Mouse (Mus musculus) forebrain, postnatal 0 days (tissue): ENCODE results near the gene 1700020A23Rik. TPM values are rescaled to one million over a fixed set of nuclear protein-coding genes. Genes with fewer than 3 reads are reported as not detected.
A peak's percentile ranks its signal among the peaks of the same experiment; 100 is the strongest.
"Not testable (repeated sequence)": the region's sequence is repeated elsewhere in the genome, so short reads cannot be mapped to it uniquely, and the experiment has no call there.

ENCODE experiments used
- ATAC-seq: fragments of 200-750 bp; cut with Nextera tagmentation; 2 replicates; pipeline ENCODE4 v1.8.0; 2017; ENCODE audit warnings: mild to moderate bottlenecking, moderate library complexity
- DNase-seq: peaks from one replicate; pipeline ENCODE4 v3.0.0-alpha.2; 2015
- H3K27ac ChIP-seq: fragments of 300-500 bp; sonication (generic); 2 replicates; pipeline ENCODE4 v1.5.1; 2014; ENCODE audit warnings: low read depth, mild to moderate bottlenecking, antibody characterized with exemption, low read length, moderate library complexity, mixed read lengths
- H3K27me3 ChIP-seq: fragments of 300-500 bp; sonication (generic); 2 replicates; pipeline ENCODE4 v1.6.1; 2014; ENCODE audit warnings: mild to moderate bottlenecking, low read length, mixed read lengths; ENCODE audit not compliant: insufficient read depth
- H3K36me3 ChIP-seq: fragments of 300-500 bp; sonication (generic); 2 replicates; pipeline ENCODE4 v1.6.1; 2014; ENCODE audit warnings: mild to moderate bottlenecking, moderate library complexity; ENCODE audit not compliant: insufficient read depth
- H3K4me1 ChIP-seq: fragments of 300-500 bp; sonication (generic); 2 replicates; pipeline ENCODE4 v1.6.1; 2014; ENCODE audit warnings: antibody characterized with exemption; ENCODE audit not compliant: insufficient read depth
- H3K4me2 ChIP-seq: fragments of 300-500 bp; sonication (generic); 2 replicates; pipeline ENCODE4 v1.6.1; 2014; ENCODE audit warnings: low read depth, mild to moderate bottlenecking, moderate library complexity
- H3K4me3 ChIP-seq: fragments of 300-500 bp; sonication (generic); 2 replicates; pipeline ENCODE4 v1.5.1; 2014; ENCODE audit warnings: low read depth, low read length, mixed read lengths
- H3K9ac ChIP-seq: fragments of 300-500 bp; sonication (generic); 2 replicates; pipeline ENCODE4 v1.6.1; 2014; ENCODE audit warnings: mild to moderate bottlenecking
- H3K9me3 ChIP-seq: fragments of 300-500 bp; sonication (generic); 2 replicates; pipeline ENCODE4 v1.6.1; 2016; ENCODE audit warnings: low read length
- CTCF ChIP-seq: sonication (generic); IDR thresholded peaks from 2 replicates; pipeline ENCODE4 v1.5.1; 2016; ENCODE audit warnings: antibody characterized with exemption, control low read depth, low read depth
- WGBS: fragments of 180-500 bp; shearing (Covaris S2); extraction: QIAGEN DNeasy Blood & Tissue Kit; methylation state at CpG from one replicate; pipeline ENCODE4 v1.1.7; 2014; 5-methylcytosine and 5-hydroxymethylcytosine counted together
- polyA plus RNA-seq: library from polyadenylated mRNA; unstranded; fragments of >200 nt; fragmentation: Nextera tagmentation; extraction: Ambion mirVana; gene quantifications from 2 replicates; pipeline ENCODE4 v1.2.1, GENCODE M21; 2015
- total RNA-seq: library from RNA; depleted of rRNA; stranded (reverse); fragments of >200 nt; gene quantifications from 2 replicates; pipeline ENCODE4 v1.2.3, GENCODE M21; 2014; rRNA removed

The 1700020A23Rik gene
- total RNA-seq, result not detected in 2 replicates
- 0.45 TPM in 1 of 2 replicates, not detected in the other for polyA plus RNA-seq

DNA sequence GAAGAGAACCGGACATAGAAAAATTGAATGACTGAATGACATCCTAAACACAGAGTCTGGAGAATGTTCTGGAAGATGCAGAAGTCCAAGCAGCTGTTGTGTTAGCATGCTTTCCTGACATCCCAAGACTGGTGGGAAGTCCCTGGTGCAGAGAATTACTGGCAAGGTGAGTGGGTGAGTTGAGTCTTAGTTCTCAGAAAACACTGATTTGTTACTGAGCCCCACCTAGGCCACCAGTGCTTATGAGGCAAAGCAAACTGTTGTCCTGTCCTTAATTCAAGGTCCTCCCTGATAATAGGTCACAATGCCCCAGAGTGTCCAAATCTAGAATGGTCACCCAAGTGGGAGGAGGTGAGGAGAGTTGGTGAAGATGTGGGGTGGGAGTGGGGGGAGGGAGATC lies at the start of gene 1700020A23Rik, which contains the start of gene Gm28372:
Gene 1700020A23Rik, plus strand, starts transcription at position 321 of the 400 bp plus-strand sequence.
Gene Gm28372, plus strand, starts transcription at position 301 of the 400 bp plus-strand sequence.
- Histone ChIP-seq H3K4me1 (no peaks in the 10 kb centered on the region), H3K27me3 (no peaks in the 10 kb centered on the region), H3K9me3 (no peaks in the 10 kb centered on the region), H3K36me3 (no peaks in the 10 kb centered on the region), H3K9ac (no peak within 1 kb of the TSS), H3K4me3 (no peak within 1 kb of the TSS), H3K4me2 (no peak within 1 kb of the TSS), H3K27ac (no peak within 1 kb of the TSS)
- TF ChIP-seq CTCF, result no peak
- DNase-seq (no peak), ATAC-seq (no peak)
- WGBS, result 84% methylated on average over 1 of the region's 1 CpGs

DNA sequence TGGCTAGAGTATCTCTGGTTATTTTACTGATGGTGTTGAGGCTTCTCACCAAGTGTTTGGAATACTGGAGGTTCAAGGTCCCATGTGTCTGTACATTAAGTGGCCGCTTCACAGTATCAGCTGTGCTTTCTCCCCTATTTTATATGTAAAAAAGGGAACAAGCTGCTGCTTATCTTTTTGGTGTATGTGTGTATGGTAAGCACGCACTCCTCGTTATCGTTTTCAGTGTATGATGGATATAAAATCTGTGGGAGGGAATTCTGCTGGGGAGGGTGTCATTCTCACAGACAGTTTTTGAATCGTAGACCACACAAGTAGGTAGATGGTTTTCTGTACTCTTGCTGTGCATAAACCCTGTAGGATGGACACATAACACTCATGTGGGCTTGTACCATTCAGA lies 47.5 kb upstream of the 1700020A23Rik start:
- no peak for TF ChIP-seq CTCF
- DNase-seq, result no peak
- no peaks in the 10 kb centered on the region for H3K4me1 ChIP-seq
- peaks cover 17% of the 10 kb centered on the region for H3K27me3 ChIP-seq
- ATAC-seq, result no peak
- H3K4me2 ChIP-seq, result no peak overlapping the region
- WGBS, result 86% methylated on average over 5 of the region's 5 CpGs
- no peak overlapping the region for H3K4me3 ChIP-seq
- H3K9ac ChIP-seq, result no peak overlapping the region
- H3K9me3 ChIP-seq, result no peaks in the 10 kb centered on the region
- H3K27ac ChIP-seq, result no peak overlapping the region
- H3K36me3 ChIP-seq, result no peaks in the 10 kb centered on the region

DNA sequence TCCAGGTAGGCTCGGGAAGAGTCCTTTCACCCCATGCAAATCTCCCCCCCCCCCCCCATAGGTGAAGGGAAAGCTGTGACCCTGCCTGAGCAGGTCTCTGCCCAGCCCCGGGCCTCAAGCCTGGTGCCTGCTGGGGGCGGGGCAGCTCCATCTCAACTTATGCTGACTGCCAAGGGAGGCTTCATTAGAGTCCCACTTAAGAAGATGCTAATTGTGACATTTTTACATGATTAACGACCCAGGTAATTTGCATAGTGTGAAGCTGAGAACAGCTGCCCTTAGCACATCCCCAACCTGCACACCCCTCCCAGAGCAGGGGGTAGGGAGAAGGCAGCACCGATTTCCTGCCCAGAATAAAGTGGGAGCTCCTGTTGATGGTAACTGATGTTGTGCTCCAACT lies 46.2 kb upstream of the 1700020A23Rik start:
- 14% methylated on average over 5 of the region's 5 CpGs for WGBS
- Histone ChIP-seq H3K27ac (no peak overlapping the region), H3K9me3 (no peaks in the 10 kb centered on the region), H3K27me3 (peaks cover 22% of the 10 kb centered on the region), H3K4me1 (no peaks in the 10 kb centered on the region), H3K9ac (no peak overlapping the region), H3K4me3 (no peak overlapping the region), H3K4me2 (no peak overlapping the region), H3K36me3 (no peaks in the 10 kb centered on the region)
- DNase-seq (no peak), ATAC-seq (peak; percentile 44; the same call in 1 of the 2 replicates)
- no peak for TF ChIP-seq CTCF

DNA sequence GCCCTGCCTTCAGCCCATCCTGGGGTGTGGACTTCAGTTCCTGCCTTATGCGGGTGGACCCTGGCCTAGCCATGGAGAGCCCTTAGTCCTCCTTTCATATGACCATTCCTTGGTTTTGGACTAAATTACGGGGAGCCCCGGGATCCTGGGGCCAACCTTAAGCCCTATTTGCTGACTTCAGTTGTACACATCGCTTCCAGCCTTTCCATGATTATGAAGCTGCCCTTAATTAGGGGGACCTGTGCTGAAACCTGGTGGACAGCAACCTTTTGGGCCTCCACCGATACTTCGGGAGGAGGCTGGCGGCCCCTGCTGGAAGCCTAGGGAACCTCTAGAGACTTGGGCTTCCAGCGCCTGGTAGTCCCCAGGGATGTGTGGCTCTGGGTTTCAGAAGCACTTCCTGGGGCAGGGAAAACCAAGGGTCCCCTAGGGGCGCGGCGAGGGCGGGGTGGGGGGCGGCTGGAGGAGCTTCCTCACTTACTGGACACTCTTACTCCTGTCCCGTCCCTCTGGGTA lies 42.5 kb upstream of the 1700020A23Rik start:
- Histone ChIP-seq H3K27ac (no peak overlapping the region), H3K4me3 (no peak overlapping the region), H3K9ac (no peak overlapping the region), H3K9me3 (no peaks in the 10 kb centered on the region), H3K4me2 (no peak overlapping the region), H3K36me3 (no peaks in the 10 kb centered on the region), H3K4me1 (no peaks in the 10 kb centered on the region), H3K27me3 (peaks cover 22% of the 10 kb centered on the region)
- ATAC-seq (peak; percentile 78), DNase-seq (peak; percentile 73)
- TF ChIP-seq CTCF, result peak; percentile 76
- 5% methylated on average over 14 of the region's 14 CpGs for WGBS

DNA sequence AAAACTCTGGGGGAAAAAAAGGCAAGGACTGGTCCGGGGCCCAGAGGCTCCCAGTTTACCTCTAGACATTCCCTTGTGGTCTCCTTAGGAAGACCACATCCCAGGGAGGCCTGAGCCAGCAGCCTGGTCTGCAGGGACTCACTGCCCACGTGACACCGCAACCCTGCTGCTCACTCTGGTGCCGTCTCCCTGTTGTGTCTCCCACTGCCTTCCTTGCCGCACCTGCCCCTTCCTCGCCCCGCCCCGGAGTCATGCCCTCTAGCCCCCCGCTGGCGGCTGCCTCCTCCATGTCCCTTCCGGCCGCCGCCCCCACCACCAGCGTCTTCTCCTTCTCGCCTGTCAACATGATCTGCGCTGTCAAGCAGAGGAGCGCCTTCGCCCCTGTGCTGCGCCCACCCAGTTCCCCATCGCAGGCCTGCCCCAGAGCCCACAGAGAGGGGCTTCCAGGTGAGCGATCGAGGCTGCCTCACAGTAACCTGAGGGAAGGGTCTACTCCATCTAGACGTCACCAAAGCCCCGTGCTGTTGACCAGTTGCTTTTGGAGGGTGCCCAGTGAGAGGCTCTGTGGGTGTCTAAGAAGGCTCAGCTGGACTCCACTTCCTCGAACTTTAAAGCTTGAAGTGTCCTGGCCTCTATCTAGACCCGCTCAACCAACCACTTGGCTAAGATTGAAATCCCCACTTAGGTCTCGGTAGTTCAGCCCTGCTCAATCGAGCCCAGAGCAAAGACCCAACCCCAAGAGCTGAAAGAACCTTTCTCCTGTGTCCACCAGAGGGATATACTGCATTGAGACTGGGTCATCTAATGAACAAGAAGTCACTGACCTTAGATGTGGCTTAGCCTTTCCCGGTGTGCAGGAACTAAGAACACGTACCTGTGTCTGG lies 39.6 kb upstream of the 1700020A23Rik start:
- 12% methylated on average over 30 of the region's 30 CpGs for WGBS
- no peak for TF ChIP-seq CTCF
- DNase-seq, result no peak

DNA sequence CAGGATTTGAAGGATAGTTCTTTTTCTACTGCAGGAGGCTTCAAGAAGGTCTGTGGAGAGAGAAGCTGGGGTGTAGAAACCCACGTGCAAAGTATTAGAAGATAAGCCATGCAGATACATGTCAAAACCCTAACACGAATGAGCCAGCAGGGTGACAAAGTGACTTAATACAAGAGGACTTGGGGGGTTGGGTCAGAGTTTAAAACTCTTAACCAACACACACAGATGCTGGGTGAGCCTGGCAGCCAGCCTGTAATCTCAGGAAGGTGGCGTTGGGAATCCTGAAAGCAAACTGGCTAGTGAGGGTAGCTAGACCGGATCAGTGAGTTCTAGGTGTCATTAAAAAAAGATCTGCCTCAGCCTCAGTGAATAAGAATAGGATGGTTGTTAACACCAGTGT lies 37.7 kb upstream of the 1700020A23Rik start:
- DNase-seq (no peak), ATAC-seq (no peak)
- no peak overlapping the region for H3K9ac ChIP-seq
- no peaks in the 10 kb centered on the region for H3K9me3 ChIP-seq
- no peaks in the 10 kb centered on the region for H3K4me1 ChIP-seq
- 64% methylated on average over 4 of the region's 4 CpGs for WGBS
- no peak overlapping the region for H3K27ac ChIP-seq
- H3K4me3 ChIP-seq, result no peak overlapping the region
- no peaks in the 10 kb centered on the region for H3K36me3 ChIP-seq
- H3K4me2 ChIP-seq, result no peak overlapping the region
- H3K27me3 ChIP-seq, result peaks cover 7% of the 10 kb centered on the region
- TF ChIP-seq CTCF, result no peak

More for the DNA sequence above, 39.6 kb upstream of the 1700020A23Rik start:
- H3K27me3 ChIP-seq, result peaks cover 22% of the 10 kb centered on the region
- H3K9me3 ChIP-seq, result no peaks in the 10 kb centered on the region
- 0 out of 2 replicates have a peak overlapping the region, but pooled peaks have one; percentile 2 for H3K9ac ChIP-seq
- peak overlapping the region; percentile 17 for H3K4me3 ChIP-seq
- peak overlapping the region; percentile 35 for H3K4me2 ChIP-seq
- no peak; the same call in 1 of the 2 replicates for ATAC-seq
- no peak overlapping the region for H3K27ac ChIP-seq
- no peaks in the 10 kb centered on the region for H3K4me1 ChIP-seq
- no peaks in the 10 kb centered on the region for H3K36me3 ChIP-seq

DNA sequence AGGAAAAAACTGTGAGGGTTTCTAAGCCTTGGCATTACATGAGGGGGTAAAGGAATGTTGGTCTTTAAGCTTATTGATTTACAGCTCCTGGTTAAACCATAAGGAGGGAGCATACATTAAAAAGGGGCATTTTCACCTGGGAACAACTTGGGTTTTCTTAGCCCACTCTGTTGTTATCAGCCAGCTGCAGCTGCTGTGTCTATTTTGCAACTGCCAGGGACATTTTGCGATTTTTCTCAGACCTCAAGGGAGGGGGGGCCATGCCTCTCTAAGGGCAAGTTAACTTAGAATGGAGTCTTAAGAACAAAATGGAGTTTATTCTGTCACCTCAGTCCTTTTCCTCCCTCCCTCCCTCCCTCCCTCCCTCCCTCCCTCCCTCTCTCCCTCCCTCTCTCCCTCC lies 32.0 kb upstream of the 1700020A23Rik start:
- ATAC-seq, H3K27ac ChIP-seq, H3K27me3 ChIP-seq, H3K4me1 ChIP-seq, H3K4me3 ChIP-seq, H3K9ac ChIP-seq, DNase-seq, H3K36me3 ChIP-seq, H3K4me2 ChIP-seq, H3K9me3 ChIP-seq: not testable (repeated sequence)
- WGBS, result 45% methylated on average over 1 of the region's 1 CpGs
